ENCODE assay signal across 1 mouse cellular context in genomic region chr2:29820025-29820817, GRCm38 (mm10).
TF ChIP-seq lines count a peak whose summit lies in the region.

Gene Urm1 (plus strand): TSS chr2:29820075.

TF ChIP-seq in MEL, 35 proteins besides CTCF, POLR2A, EP300 and RAD21 (continued from another document):
- TF ChIP-seq ZKSCAN1 (IDR thresholded peaks at IDR 0.05; ENCODE audit: low read depth, low read length): no peak
- no peak for TF ChIP-seq POLR2AphosphoS5 (IDR thresholded peaks at IDR 0.05; ENCODE audit: borderline replicate concordance, low read depth, low read length)
- no peak; the same call in 1 of the 2 replicates for TF ChIP-seq E2F4 (IDR thresholded peaks at IDR 0.05; ENCODE audit: borderline replicate concordance, low read depth, low read length)
- no peak for TF ChIP-seq USF2 (IDR thresholded peaks at IDR 0.05; ENCODE audit: borderline replicate concordance in 1 of 2, insufficient read depth in 1 of 2, low read depth in 1 of 2, low read length in 2 of 2)
- peak; percentile 46 for TF ChIP-seq CHD2 (IDR thresholded peaks at IDR 0.05; ENCODE audit: low read length)
- no peak for TF ChIP-seq MYC (IDR thresholded peaks at IDR 0.05; ENCODE audit: low read depth, low read length)
- no peak for TF ChIP-seq MAFK (IDR thresholded peaks at IDR 0.05; ENCODE audit: borderline replicate concordance, low read depth, low read length)
- no peak for TF ChIP-seq USF1 (IDR thresholded peaks at IDR 0.05; ENCODE audit: low read depth, low read length)
- TF ChIP-seq ZMIZ1 (IDR thresholded peaks at IDR 0.05; ENCODE audit: low read depth, low read length): 0 out of 2 replicates have a peak, but pooled peaks have one; percentile 48
- no peak for TF ChIP-seq TAL1 (IDR thresholded peaks at IDR 0.05; ENCODE audit: low read length)
- no peak for TF ChIP-seq MYB (IDR thresholded peaks at IDR 0.05; ENCODE audit: low read depth, low read length)
- TF ChIP-seq GABPA (IDR thresholded peaks at IDR 0.05; ENCODE audit: low read depth, low read length): no peak
